In the genomic region with DNA sequence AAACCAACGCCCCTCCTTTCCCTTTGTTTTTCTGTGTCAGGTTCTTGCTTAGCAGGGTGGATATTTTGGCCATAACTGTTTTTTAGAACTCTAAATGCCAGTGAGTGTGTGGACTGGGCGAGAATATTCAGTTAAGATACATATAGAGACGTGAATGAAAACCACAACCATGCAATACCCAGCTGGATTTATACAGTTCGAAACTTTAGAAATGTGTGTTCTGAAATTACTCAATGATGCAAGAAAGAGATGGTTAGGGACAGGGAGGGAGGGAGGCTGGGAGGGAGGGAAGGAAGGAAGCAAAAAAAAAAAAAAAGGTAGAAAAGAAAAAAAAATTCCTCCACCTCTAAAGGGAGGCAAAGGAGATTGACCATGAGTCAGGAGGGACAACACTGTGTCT, we compare ENCODE assay signal across 24 mouse cellular contexts.
"Had no signal": no experiment of that assay in that cellular context is flagged by ENCODE, and none has a peak within 500 bp of the region (broad histone marks: within the 10 kb centered on the region; RNA-seq: fewer than 3 reads in every experiment).

No protein-coding gene starts in this region.

- H3K9me3 ChIP-seq: heart, embryonic 12.5 days; hindbrain, embryonic 10.5 days; hindbrain, embryonic 12.5 days; intestine, embryonic 15.5 days; limb, embryonic 13.5 days; limb, embryonic 15.5 days; liver, embryonic 12.5 days had no signal

- H3K27ac ChIP-seq: heart, adult 2 months; hindbrain, embryonic 10.5 days; hindbrain, embryonic 12.5 days; hindbrain, embryonic 14.5 days; intestine, embryonic 15.5 days; limb, embryonic 13.5 days; limb, embryonic 15.5 days; liver, embryonic 12.5 days; liver, embryonic 14.5 days had no signal

- H3K36me3 ChIP-seq: heart, embryonic 12.5 days; hindbrain, embryonic 10.5 days; hindbrain, embryonic 12.5 days; intestine, embryonic 15.5 days; limb, embryonic 13.5 days; limb, embryonic 15.5 days; liver, embryonic 12.5 days had no signal

- ATAC-seq: hindbrain, embryonic 16.5 days; inflammation-experienced regulatory T-cells, adult 6 months; intestine, embryonic 15.5 days; intestine, postnatal 0 days; liver, embryonic 12.5 days had no signal

- H3K4me3 ChIP-seq: heart, adult 2 months; heart, embryonic 12.5 days; hindbrain, embryonic 10.5 days; hindbrain, embryonic 12.5 days; intestine, embryonic 15.5 days; limb, embryonic 13.5 days; limb, embryonic 15.5 days; liver, embryonic 12.5 days had no signal

- DNase-seq: gastrocnemius, postnatal 14 days; gastrocnemius, postnatal 36 days; heart, adult 2 months; heart, postnatal 10 days; heart, postnatal 4 days; kidney, adult 18-20 months; kidney, adult 8-10 months; kidney, postnatal 10 days; kidney, postnatal 36 days; layer of hippocampus, adult 9-11 months; layer of hippocampus, postnatal 36 days; left cerebral cortex, postnatal 4 days had no signal

- H3K4me1 ChIP-seq: intestine, embryonic 15.5 days; liver, embryonic 12.5 days had no signal

- H3K27me3 ChIP-seq: heart, embryonic 12.5 days; hindbrain, embryonic 12.5 days; intestine, embryonic 15.5 days; limb, embryonic 13.5 days; limb, embryonic 15.5 days; liver, embryonic 12.5 days had no signal
